Mouse (Mus musculus) midbrain, embryonic 12.5 days (tissue): ENCODE measurements around the gene Creld2. TPM values are rescaled to one million over a fixed set of nuclear protein-coding genes. Genes with fewer than 3 reads are reported as not detected.
"Not testable (repeated sequence)": the region's sequence is repeated elsewhere in the genome, so short reads cannot be mapped to it uniquely, and the experiment has no call there.

Source experiments
- ATAC-seq: fragments of 200-750 bp; cut with Nextera tagmentation; 2 replicates; pipeline ENCODE4 v1.8.0; 2017; ENCODE audit warnings: low read depth, moderate TSS enrichment, moderate library complexity; ENCODE audit not compliant: low FRiP score
- H3K27ac ChIP-seq: fragments of 300-500 bp; sonication (generic); replicated peaks from 2 replicates; pipeline ENCODE4 v1.5.1; 2016; ENCODE audit warnings: mild to moderate bottlenecking
- H3K27me3 ChIP-seq: fragments of 300-500 bp; sonication (generic); 2 replicates; pipeline ENCODE4 v1.6.1; 2016; ENCODE audit warnings: mild to moderate bottlenecking
- H3K36me3 ChIP-seq: fragments of 300-500 bp; sonication (generic); 2 replicates; pipeline ENCODE4 v1.6.1; 2016
- H3K4me1 ChIP-seq: fragments of 300-500 bp; sonication (generic); 2 replicates; pipeline ENCODE4 v1.6.1; 2016
- H3K4me2 ChIP-seq: fragments of 300-500 bp; sonication (generic); replicated peaks from 2 replicates; pipeline ENCODE4 v1.6.1; 2016; ENCODE audit warnings: mild to moderate bottlenecking, moderate library complexity
- H3K4me3 ChIP-seq: fragments of 300-500 bp; sonication (generic); 2 replicates; pipeline ENCODE4 v1.5.1; 2016; ENCODE audit warnings: mild to moderate bottlenecking
- H3K9ac ChIP-seq: fragments of 300-500 bp; sonication (generic); replicated peaks from 2 replicates; pipeline ENCODE4 v1.6.1; 2016; ENCODE audit warnings: mild to moderate bottlenecking, moderate library complexity
- H3K9me3 ChIP-seq: fragments of 300-500 bp; sonication (generic); 2 replicates; pipeline ENCODE4 v1.6.1; 2016; ENCODE audit warnings: mild to moderate bottlenecking
- WGBS: fragments of 180-500 bp; shearing (Covaris S2); methylation state at CpG from one replicate; pipeline ENCODE4 v1.1.7; 2016; 5-methylcytosine and 5-hydroxymethylcytosine counted together
- polyA plus RNA-seq: library from polyadenylated mRNA; unstranded; fragments of >200 nt; fragmentation: Nextera tagmentation; extraction: Ambion mirVana; gene quantifications from 2 replicates; pipeline ENCODE4 v1.2.1, GENCODE M21; 2016

Creld2 gene
- polyA plus RNA-seq: 58.8 and 62.5 TPM in 2 replicates

GRCm38 (mm10) chr15:88819026-88819905, at the start of gene Creld2, which contains the start of gene Alg12:
Creld2 (plus strand) TSS chr15:88819646.
Alg12 (minus strand) TSS chr15:88819318.
- Histone ChIP-seq H3K27me3 (no peaks in the 10 kb centered on the region), H3K27ac (peak within 1 kb of the TSS; percentile 75), H3K9me3 (no peaks in the 10 kb centered on the region), H3K4me2 (peak within 1 kb of the TSS; percentile 90), H3K9ac (peak within 1 kb of the TSS; percentile 87), H3K4me3 (peak within 1 kb of the TSS; percentile 92), H3K36me3 (peaks cover 44% of the 10 kb centered on the region), H3K4me1 (peaks cover 23% of the 10 kb centered on the region)
- ATAC-seq: peak; percentile 99
- under 1% methylated on average over 84 of the region's 88 CpGs for WGBS

- H3K4me1 ChIP-seq, H3K4me3 ChIP-seq, ATAC-seq, H3K9ac ChIP-seq, H3K9me3 ChIP-seq, H3K4me2 ChIP-seq, H3K27me3 ChIP-seq, H3K27ac ChIP-seq: not testable (repeated sequence)
- 90% methylated on average over 5 of the region's 5 CpGs for WGBS
- H3K36me3 ChIP-seq: peaks cover 55% of the 10 kb centered on the region
These were observed 44.8 kb upstream of the Creld2 start for GRCm38 (mm10) chr15:88774630-88775029.

GRCm38 (mm10) chr15:88792140-88792850, 27.2 kb upstream of the Creld2 start:
- WGBS: 86% methylated on average over 4 of the region's 4 CpGs
- Histone ChIP-seq H3K36me3 (peaks cover 3% of the 10 kb centered on the region; the same call in 1 of the 2 replicates), H3K27ac (no peak overlapping the region), H3K4me1 (no peaks in the 10 kb centered on the region), H3K9ac (no peak overlapping the region), H3K4me2 (no peak overlapping the region), H3K9me3 (no peaks in the 10 kb centered on the region), H3K4me3 (no peak overlapping the region), H3K27me3 (no peaks in the 10 kb centered on the region)
- ATAC-seq: no peak

- WGBS: 93% methylated on average over 5 of the region's 5 CpGs
- not testable (repeated sequence) for H3K9me3 ChIP-seq, H3K4me1 ChIP-seq, H3K27ac ChIP-seq, H3K4me3 ChIP-seq, ATAC-seq, H3K36me3 ChIP-seq, H3K9ac ChIP-seq, H3K4me2 ChIP-seq, H3K27me3 ChIP-seq
These were observed 24.7 kb upstream of the Creld2 start for GRCm38 (mm10) chr15:88794729-88795128.

- WGBS: 92% methylated on average over 11 of the region's 11 CpGs
- H3K9ac ChIP-seq: no peak overlapping the region
- ATAC-seq: no peak
These were observed 19.5 kb upstream of the Creld2 start for GRCm38 (mm10) chr15:88799950-88800371.

GRCm38 (mm10) chr15:88800921-88801354, 18.5 kb upstream of the Creld2 start:
- 93% methylated on average over 6 of the region's 6 CpGs for WGBS
- no peak for ATAC-seq
- Histone ChIP-seq H3K9me3 (no peaks in the 10 kb centered on the region), H3K4me2 (no peak overlapping the region), H3K4me1 (no peaks in the 10 kb centered on the region), H3K27ac (no peak overlapping the region), H3K36me3 (peaks cover 27% of the 10 kb centered on the region), H3K27me3 (no peaks in the 10 kb centered on the region), H3K9ac (no peak overlapping the region), H3K4me3 (no peak overlapping the region)

More at GRCm38 (mm10) chr15:88799950-88800371, 19.5 kb upstream of the Creld2 start:
- no peak overlapping the region for H3K4me2 ChIP-seq
- no peak overlapping the region for H3K27ac ChIP-seq
- H3K27me3 ChIP-seq: no peaks in the 10 kb centered on the region
- no peaks in the 10 kb centered on the region for H3K4me1 ChIP-seq
- H3K4me3 ChIP-seq: no peak overlapping the region
- H3K36me3 ChIP-seq: peaks cover 18% of the 10 kb centered on the region
- H3K9me3 ChIP-seq: no peaks in the 10 kb centered on the region

GRCm38 (mm10) chr15:88801903-88802302, 17.5 kb upstream of the Creld2 start:
- Histone ChIP-seq H3K4me1 (no peaks in the 10 kb centered on the region), H3K4me3 (no peak overlapping the region), H3K36me3 (peaks cover 35% of the 10 kb centered on the region), H3K27me3 (no peaks in the 10 kb centered on the region), H3K27ac (no peak overlapping the region), H3K4me2 (no peak overlapping the region), H3K9ac (no peak overlapping the region), H3K9me3 (no peaks in the 10 kb centered on the region)
- no peak for ATAC-seq
- WGBS: 91% methylated on average over 3 of the region's 3 CpGs

GRCm38 (mm10) chr15:88802348-88802747, 17.1 kb upstream of the Creld2 start:
- Histone ChIP-seq H3K4me1 (no peaks in the 10 kb centered on the region), H3K9me3 (no peaks in the 10 kb centered on the region), H3K4me3 (no peak overlapping the region), H3K27me3 (no peaks in the 10 kb centered on the region), H3K9ac (no peak overlapping the region), H3K4me2 (no peak overlapping the region), H3K36me3 (peaks cover 39% of the 10 kb centered on the region), H3K27ac (no peak overlapping the region)
- WGBS: 86% methylated on average over 6 of the region's 6 CpGs
- no peak for ATAC-seq

- H3K4me1 ChIP-seq: no peaks in the 10 kb centered on the region
- no peaks in the 10 kb centered on the region for H3K9me3 ChIP-seq
- H3K4me3 ChIP-seq: no peak overlapping the region
- H3K27me3 ChIP-seq: no peaks in the 10 kb centered on the region
- H3K4me2 ChIP-seq: no peak overlapping the region
- H3K9ac ChIP-seq: no peak overlapping the region
- H3K27ac ChIP-seq: no peak overlapping the region
- ATAC-seq: no peak
- H3K36me3 ChIP-seq: peaks cover 65% of the 10 kb centered on the region
- 83% methylated on average over 8 of the region's 8 CpGs for WGBS
These were observed 11.3 kb upstream of the Creld2 start for GRCm38 (mm10) chr15:88808121-88808520.

GRCm38 (mm10) chr15:88810369-88810768, 9.1 kb upstream of the Creld2 start:
- ATAC-seq: no peak

GRCm38 (mm10) chr15:88813262-88813661, 6.2 kb upstream of the Creld2 start:
- WGBS: 91% methylated on average over 3 of the region's 3 CpGs
- Histone ChIP-seq H3K4me3 (no peak overlapping the region), H3K9me3 (no peaks in the 10 kb centered on the region), H3K27ac (no peak overlapping the region), H3K36me3 (peaks cover 57% of the 10 kb centered on the region), H3K9ac (no peak overlapping the region), H3K27me3 (no peaks in the 10 kb centered on the region), H3K4me2 (no peak overlapping the region), H3K4me1 (peaks cover 4% of the 10 kb centered on the region)
- ATAC-seq: no peak

More at GRCm38 (mm10) chr15:88810369-88810768, 9.1 kb upstream of the Creld2 start:
- Histone ChIP-seq H3K9me3 (no peaks in the 10 kb centered on the region), H3K9ac (no peak overlapping the region), H3K4me3 (no peak overlapping the region), H3K4me2 (no peak overlapping the region), H3K27ac (no peak overlapping the region), H3K27me3 (no peaks in the 10 kb centered on the region), H3K36me3 (peaks cover 72% of the 10 kb centered on the region), H3K4me1 (no peaks in the 10 kb centered on the region)
- WGBS: 100% methylated on average over 2 of the region's 2 CpGs

GRCm38 (mm10) chr15:88813873-88814272, 5.6 kb upstream of the Creld2 start:
- not testable (repeated sequence) for H3K9ac ChIP-seq, H3K4me1 ChIP-seq, H3K4me2 ChIP-seq, H3K27ac ChIP-seq, ATAC-seq, H3K4me3 ChIP-seq, H3K27me3 ChIP-seq, H3K9me3 ChIP-seq
- WGBS: 97% methylated on average over 2 of the region's 2 CpGs
- peaks cover 53% of the 10 kb centered on the region for H3K36me3 ChIP-seq
